Mouse (Mus musculus): ENCODE results near the gene Ilf2. TPM values are rescaled to one million over a fixed set of nuclear protein-coding genes. Genes with fewer than 3 reads are reported as not detected.

Gene Ilf2
- polyA plus RNA-seq, 1 experiment from 2014 or later = 260 TPM

- Histone ChIP-seq H3K4me2 (ENCODE audit: low read length) (no peak overlapping the region), H3K9ac (ENCODE audit: low read depth, low read length) (no peak overlapping the region), H3K4me3 (ENCODE audit: low read depth, low read length) (no peak overlapping the region), H3K9me3 (replicated peaks; ENCODE audit: control insufficient read depth, low read length, poor library complexity, severe bottlenecking) (no peaks in the 10 kb centered on the region), H3K36me3 (ENCODE audit: control insufficient read depth, insufficient read depth, low read length) (no peaks in the 10 kb centered on the region), H3K27me3 (ENCODE audit: control insufficient read depth, insufficient read depth, low read depth, low read length) (peaks cover 34% of the 10 kb centered on the region), H3K4me1 (ENCODE audit: control insufficient read depth, insufficient read depth, low read length) (peaks cover 10% of the 10 kb centered on the region), H3K27ac (ENCODE audit: low read length) (no peak overlapping the region)
- ATAC-seq = no peak
- 91% methylated on average over 10 of the region's 10 CpGs for WGBS
These were observed 8.2 kb upstream of the Ilf2 start for GRCm38 (mm10) chr3:90467618-90468300.

- Histone ChIP-seq H3K4me1 (ENCODE audit: control insufficient read depth, insufficient read depth, low read length) (peaks cover 5% of the 10 kb centered on the region), H3K36me3 (ENCODE audit: control insufficient read depth, insufficient read depth, low read length) (no peaks in the 10 kb centered on the region), H3K4me3 (ENCODE audit: low read depth, low read length) (no peak overlapping the region), H3K27ac (ENCODE audit: low read length) (no peak overlapping the region), H3K27me3 (ENCODE audit: control insufficient read depth, insufficient read depth, low read depth, low read length) (0 out of 2 replicates have a peak, but pooled peaks cover 3% of the 10 kb centered on the region), H3K9ac (ENCODE audit: low read depth, low read length) (no peak overlapping the region), H3K4me2 (ENCODE audit: low read length) (no peak overlapping the region), H3K9me3 (replicated peaks; ENCODE audit: control insufficient read depth, low read length, poor library complexity, severe bottlenecking) (no peaks in the 10 kb centered on the region)
- 29% methylated on average over 3 of the region's 3 CpGs for WGBS
- ATAC-seq = no peak
These were observed 3.7 kb upstream of the Ilf2 start for GRCm38 (mm10) chr3:90472213-90472612.

- no peak overlapping the region for H3K27ac ChIP-seq (ENCODE audit: low read length)
- no peak overlapping the region for H3K9ac ChIP-seq (ENCODE audit: low read depth, low read length)
- H3K27me3 ChIP-seq (ENCODE audit: control insufficient read depth, insufficient read depth, low read depth, low read length) = no peaks in the 10 kb centered on the region
- H3K4me1 ChIP-seq (ENCODE audit: control insufficient read depth, insufficient read depth, low read length) = peaks cover 12% of the 10 kb centered on the region
- no peaks in the 10 kb centered on the region for H3K9me3 ChIP-seq (replicated peaks; ENCODE audit: control insufficient read depth, low read length, poor library complexity, severe bottlenecking)
- peak overlapping the region; percentile 39 for H3K4me3 ChIP-seq (ENCODE audit: low read depth, low read length)
- ATAC-seq = peak; percentile 46
- H3K4me2 ChIP-seq (ENCODE audit: low read length) = peak overlapping the region; percentile 45
- 44% methylated on average over 15 of the region's 16 CpGs for WGBS
- 0 out of 2 replicates have a peak, but pooled peaks cover 3% of the 10 kb centered on the region for H3K36me3 ChIP-seq (ENCODE audit: control insufficient read depth, insufficient read depth, low read length)
These were observed 635 bp upstream of the Ilf2 start for GRCm38 (mm10) chr3:90475151-90475830.

- Histone ChIP-seq H3K9me3 (replicated peaks; ENCODE audit: control insufficient read depth, low read length, poor library complexity, severe bottlenecking) (no peaks in the 10 kb centered on the region), H3K27me3 (ENCODE audit: control insufficient read depth, insufficient read depth, low read depth, low read length) (no peaks in the 10 kb centered on the region), H3K36me3 (ENCODE audit: control insufficient read depth, insufficient read depth, low read length) (peaks cover 43% of the 10 kb centered on the region), H3K4me3 (ENCODE audit: low read depth, low read length) (no peak overlapping the region), H3K4me2 (ENCODE audit: low read length) (no peak overlapping the region), H3K27ac (ENCODE audit: low read length) (no peak overlapping the region), H3K9ac (ENCODE audit: low read depth, low read length) (no peak overlapping the region), H3K4me1 (ENCODE audit: control insufficient read depth, insufficient read depth, low read length) (peaks cover 6% of the 10 kb centered on the region)
- ATAC-seq = no peak
- 79% methylated on average over 5 of the region's 5 CpGs for WGBS
These were observed 11.1 kb downstream of the Ilf2 start for GRCm38 (mm10) chr3:90486998-90487397.

- H3K27ac ChIP-seq (ENCODE audit: low read length) = no peak overlapping the region
- peaks cover 6% of the 10 kb centered on the region for H3K4me1 ChIP-seq (ENCODE audit: control insufficient read depth, insufficient read depth, low read length)
- no peak overlapping the region for H3K9ac ChIP-seq (ENCODE audit: low read depth, low read length)
- no peak overlapping the region for H3K4me2 ChIP-seq (ENCODE audit: low read length)
- no peak for ATAC-seq
- H3K9me3 ChIP-seq (replicated peaks; ENCODE audit: control insufficient read depth, low read length, poor library complexity, severe bottlenecking) = no peaks in the 10 kb centered on the region
- no peaks in the 10 kb centered on the region for H3K27me3 ChIP-seq (ENCODE audit: control insufficient read depth, insufficient read depth, low read depth, low read length)
- no peak overlapping the region for H3K4me3 ChIP-seq (ENCODE audit: low read depth, low read length)
- H3K36me3 ChIP-seq (ENCODE audit: control insufficient read depth, insufficient read depth, low read length) = peaks cover 34% of the 10 kb centered on the region
- 92% methylated on average over 6 of the region's 6 CpGs for WGBS
These were observed 12.7 kb downstream of the Ilf2 start for GRCm38 (mm10) chr3:90488576-90488975.

GRCm38 (mm10) chr3:90490696-90491256, 14.8 kb downstream of the Ilf2 start, which contains the start of gene Snapin:
Gene Snapin (minus strand): TSS chr3:90491033.
- Histone ChIP-seq H3K36me3 (ENCODE audit: control insufficient read depth, insufficient read depth, low read length) (peaks cover 24% of the 10 kb centered on the region), H3K4me2 (ENCODE audit: low read length) (peak within 1 kb of the TSS; percentile 80), H3K4me1 (ENCODE audit: control insufficient read depth, insufficient read depth, low read length) (peaks cover 6% of the 10 kb centered on the region), H3K27me3 (ENCODE audit: control insufficient read depth, insufficient read depth, low read depth, low read length) (no peaks in the 10 kb centered on the region), H3K9me3 (replicated peaks; ENCODE audit: control insufficient read depth, low read length, poor library complexity, severe bottlenecking) (no peaks in the 10 kb centered on the region), H3K27ac (ENCODE audit: low read length) (peak within 1 kb of the TSS; percentile 83), H3K9ac (ENCODE audit: low read depth, low read length) (peak within 1 kb of the TSS; percentile 90), H3K4me3 (ENCODE audit: low read depth, low read length) (peak within 1 kb of the TSS; percentile 81)
- WGBS = under 1% methylated on average over 37 of the region's 37 CpGs
- peak; percentile 98 for ATAC-seq

GRCm38 (mm10) chr3:90491350-90491749, 15.4 kb downstream of the Ilf2 start:
- Histone ChIP-seq H3K36me3 (ENCODE audit: control insufficient read depth, insufficient read depth, low read length) (peaks cover 19% of the 10 kb centered on the region), H3K4me3 (ENCODE audit: low read depth, low read length) (no peak overlapping the region)
- peak; percentile 18; the same call in 1 of the 2 replicates for ATAC-seq

GRCm38 (mm10) chr3:90493831-90494540, 18.1 kb downstream of the Ilf2 start:
- Histone ChIP-seq H3K4me2 (ENCODE audit: low read length) (no peak overlapping the region), H3K4me1 (ENCODE audit: control insufficient read depth, insufficient read depth, low read length) (peaks cover 6% of the 10 kb centered on the region), H3K9me3 (replicated peaks; ENCODE audit: control insufficient read depth, low read length, poor library complexity, severe bottlenecking) (no peaks in the 10 kb centered on the region), H3K36me3 (ENCODE audit: control insufficient read depth, insufficient read depth, low read length) (peaks cover 20% of the 10 kb centered on the region), H3K27me3 (ENCODE audit: control insufficient read depth, insufficient read depth, low read depth, low read length) (no peaks in the 10 kb centered on the region), H3K27ac (ENCODE audit: low read length) (0 out of 2 replicates have a peak overlapping the region, but pooled peaks have one; percentile 33), H3K4me3 (ENCODE audit: low read depth, low read length) (no peak overlapping the region), H3K9ac (ENCODE audit: low read depth, low read length) (no peak overlapping the region)
- no peak for ATAC-seq
- 59% methylated on average over 4 of the region's 4 CpGs for WGBS

More at GRCm38 (mm10) chr3:90491350-90491749, 15.4 kb downstream of the Ilf2 start:
- Histone ChIP-seq H3K27me3 (ENCODE audit: control insufficient read depth, insufficient read depth, low read depth, low read length) (no peaks in the 10 kb centered on the region), H3K27ac (ENCODE audit: low read length) (no peak overlapping the region), H3K9ac (ENCODE audit: low read depth, low read length) (no peak overlapping the region), H3K4me1 (ENCODE audit: control insufficient read depth, insufficient read depth, low read length) (peaks cover 6% of the 10 kb centered on the region), H3K4me2 (ENCODE audit: low read length) (no peak overlapping the region), H3K9me3 (replicated peaks; ENCODE audit: control insufficient read depth, low read length, poor library complexity, severe bottlenecking) (no peaks in the 10 kb centered on the region)
- 46% methylated on average over 2 of the region's 2 CpGs for WGBS

Data from midbrain, embryonic 16.5 days (tissue).